Mouse (Mus musculus) R1 (cell line): ENCODE results near the gene Cbx3.
A peak's percentile ranks its signal among the peaks of the same experiment; 100 is the strongest.
"Not testable (repeated sequence)": the region's sequence is repeated elsewhere in the genome, so short reads cannot be mapped to it uniquely, and the experiment has no call there.

Experiments used
- DNase-seq: peaks from one replicate; pipeline ENCODE4 v3.0.0-alpha.2; 2018; ENCODE audit warnings: low read depth, low spot score

The Cbx3 gene

DNA sequence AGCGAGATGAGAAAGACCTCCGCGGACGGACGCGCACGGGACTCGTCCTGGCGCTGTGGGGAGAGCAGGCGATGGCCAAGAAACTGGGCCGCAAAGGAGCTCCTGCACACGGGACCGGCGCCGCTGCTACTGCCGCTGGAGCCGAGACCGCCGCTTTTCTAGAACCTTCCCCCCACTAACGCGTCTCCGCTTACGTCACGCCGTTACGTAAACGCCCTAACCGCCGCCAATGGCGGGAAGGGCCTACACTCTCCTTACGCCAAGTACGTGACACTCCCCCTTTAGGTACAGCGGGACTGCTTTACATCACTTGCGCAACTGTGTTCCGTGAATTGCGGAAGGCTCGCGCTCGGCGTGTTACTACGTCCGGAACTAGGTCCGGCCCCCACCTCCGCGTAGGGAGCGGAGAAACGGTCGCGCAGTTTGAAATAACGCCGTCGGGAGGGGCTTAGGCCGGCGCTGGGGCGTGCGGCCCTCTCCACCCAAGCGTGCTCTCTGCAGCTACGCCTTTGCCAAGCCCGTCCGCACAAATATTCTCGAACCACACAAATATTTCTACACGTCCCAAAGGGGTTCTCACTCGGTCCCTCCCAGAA, 347 bp upstream of the Cbx3 start, which contains the start of gene Hnrnpa2b1:
Gene Hnrnpa2b1, minus strand, starts transcription at position 180 of the 596 bp plus-strand sequence.
- peak; percentile 98 for DNase-seq

DNA sequence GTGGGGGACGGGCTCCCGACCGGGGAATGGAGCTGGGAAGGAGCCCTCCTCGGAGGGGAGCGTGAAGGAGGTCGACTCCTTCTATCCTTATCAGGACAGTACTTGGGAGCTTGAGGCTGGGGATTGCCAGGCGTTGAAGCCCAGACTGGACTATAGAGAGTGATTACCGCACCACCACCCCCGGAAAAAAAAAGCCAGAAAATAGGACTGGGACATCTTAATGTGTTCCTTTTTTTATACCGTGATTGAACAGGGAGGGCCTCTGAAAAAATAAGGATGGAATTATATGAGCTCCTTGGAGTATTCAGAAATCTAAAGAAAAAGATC, 982 bp downstream of the Cbx3 start:
- no peak for DNase-seq

DNA sequence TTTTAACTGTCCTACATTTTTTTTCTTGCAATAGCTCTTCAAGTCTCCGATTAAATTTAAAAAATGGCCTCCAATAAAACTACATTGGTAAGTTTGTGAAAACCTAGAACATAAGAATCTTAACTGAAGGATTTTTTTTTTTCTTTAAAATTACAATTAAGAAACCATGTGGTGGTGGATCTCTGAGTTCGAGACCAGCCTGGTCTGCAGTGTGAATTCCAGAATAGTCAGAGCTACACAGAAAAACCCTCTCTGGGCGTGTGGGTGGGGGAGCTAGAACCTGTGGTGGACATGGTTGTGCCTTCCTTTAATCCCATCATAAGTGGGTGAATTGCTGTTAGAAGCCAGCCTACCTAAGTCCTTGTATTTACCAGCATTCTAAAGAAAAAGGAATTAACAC, 1.6 kb downstream of the Cbx3 start:
- DNase-seq: no peak

DNA sequence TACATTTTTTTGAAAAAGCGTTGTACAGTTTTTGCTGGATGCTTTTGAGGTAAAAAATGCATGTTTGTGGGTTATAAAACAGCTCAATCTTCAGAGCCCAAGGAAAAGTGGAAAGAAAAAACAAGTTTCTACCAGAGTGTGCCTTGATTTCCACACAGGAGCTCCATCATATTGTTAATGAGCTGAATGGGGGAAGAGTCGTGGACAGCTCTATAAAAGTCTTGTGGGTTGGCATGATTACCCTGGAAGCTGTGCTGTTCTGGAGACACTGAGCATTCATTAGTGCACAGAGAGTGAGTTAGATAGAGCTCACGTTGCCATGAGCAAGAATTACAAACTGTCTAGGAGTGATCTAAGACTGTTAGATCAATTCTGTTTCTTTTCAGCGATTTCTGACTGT, 2.1 kb downstream of the Cbx3 start:
- no peak for DNase-seq

DNA sequence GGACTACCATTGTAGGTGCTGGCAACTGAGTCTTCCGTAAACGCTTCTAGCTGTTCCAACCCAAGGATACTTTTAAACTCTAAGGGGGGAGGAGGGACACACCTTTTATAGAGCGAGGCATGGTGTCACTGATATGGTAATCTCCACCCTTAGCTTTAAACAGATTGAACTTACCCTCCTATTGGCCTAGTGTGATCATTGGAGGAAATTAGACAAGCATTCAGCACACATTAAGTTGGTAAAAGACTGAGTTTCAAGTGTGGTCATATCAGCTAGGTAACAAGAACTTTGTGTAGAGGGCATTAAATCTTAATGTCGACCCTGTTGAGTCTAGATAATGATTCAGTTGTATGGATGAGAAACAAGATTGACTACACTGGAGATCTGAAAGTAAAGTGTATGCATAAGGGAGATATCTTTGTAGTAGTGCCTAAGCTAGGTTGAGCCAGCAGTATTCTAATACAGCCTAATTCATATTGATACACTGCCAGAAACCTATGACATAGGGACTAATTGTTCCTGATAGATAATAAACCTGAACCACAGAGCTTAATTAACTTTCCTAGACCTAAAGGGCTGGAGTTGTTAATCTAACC, 9.1 kb downstream of the Cbx3 start:
- no peak for DNase-seq

DNA sequence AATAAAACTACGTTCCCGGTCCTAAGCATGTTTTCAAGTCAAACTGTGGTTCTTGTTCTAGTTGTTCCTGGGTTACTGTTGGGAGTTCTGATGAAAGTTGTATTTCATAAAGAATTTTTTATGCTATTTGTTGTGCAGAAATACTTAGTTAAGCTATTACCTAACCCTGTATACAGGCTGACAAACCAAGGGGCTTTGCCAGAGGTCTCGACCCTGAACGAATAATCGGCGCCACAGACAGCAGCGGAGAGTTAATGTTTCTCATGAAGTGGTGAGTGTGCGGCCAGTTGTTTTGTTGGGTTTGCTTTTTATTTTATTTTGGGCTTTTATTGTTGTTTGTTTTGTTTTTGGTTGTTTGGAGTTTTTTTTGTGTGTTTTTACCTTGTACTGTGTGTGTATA, 11.4 kb downstream of the Cbx3 start:
- no peak for DNase-seq

DNA sequence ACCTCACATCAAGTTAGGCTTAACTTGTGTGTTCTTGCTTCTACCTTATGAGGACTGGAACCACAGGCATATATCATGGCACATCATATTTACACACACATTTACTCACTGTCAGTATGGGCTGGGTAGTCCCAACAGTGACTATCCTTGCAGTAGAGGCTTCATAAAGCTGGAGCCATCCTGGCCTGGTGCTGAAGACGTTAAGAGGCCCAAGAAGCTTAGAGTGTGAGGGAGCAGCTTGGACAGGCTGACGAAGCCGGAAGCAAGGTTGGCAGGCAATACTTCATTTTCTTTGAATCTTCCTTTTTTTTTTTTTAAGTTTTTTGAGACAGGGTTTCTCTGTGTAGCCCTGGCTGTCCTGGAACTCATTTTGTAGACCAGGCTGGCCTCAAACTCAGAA, 13.7 kb downstream of the Cbx3 start:
- no peak for DNase-seq

DNA sequence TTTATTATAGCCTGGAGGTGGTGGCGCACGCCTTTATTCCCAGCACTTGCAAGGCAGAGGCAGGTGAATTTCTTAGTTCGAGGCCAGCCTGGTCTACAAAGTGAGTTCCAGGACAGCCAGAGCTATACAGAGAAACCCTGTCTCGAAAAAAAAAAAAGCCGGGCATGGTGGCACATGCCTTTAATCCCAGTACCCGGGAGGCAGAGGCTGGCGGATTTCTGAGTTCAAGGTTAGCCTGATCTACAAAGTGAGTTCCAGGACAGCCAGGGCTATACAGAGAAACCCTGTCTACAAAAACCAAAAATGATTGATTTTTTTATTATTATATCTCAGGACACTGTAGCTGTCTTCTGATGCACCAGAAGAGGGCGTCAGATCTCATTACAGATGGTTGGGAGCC, 14.4 kb downstream of the Cbx3 start:
- not testable (repeated sequence) for DNase-seq

DNA sequence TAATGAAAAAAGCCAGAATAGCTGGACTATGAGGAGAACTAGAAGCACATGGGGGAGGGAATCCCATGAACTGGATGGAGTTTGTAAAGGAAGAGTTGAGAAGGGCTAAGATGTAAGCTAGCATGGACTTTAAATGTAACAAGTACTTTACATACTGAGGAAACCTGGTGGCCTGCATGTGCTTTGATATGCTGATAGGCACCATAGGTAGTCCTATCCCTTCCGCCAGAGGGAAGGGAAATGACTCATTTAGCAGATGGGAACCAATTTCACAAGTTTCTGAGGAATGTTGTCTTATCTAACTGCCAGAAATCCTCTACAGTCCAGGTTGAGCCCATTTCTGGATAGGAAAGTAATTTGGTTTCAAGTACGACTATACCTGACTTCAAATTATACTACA, 15.5 kb downstream of the Cbx3 start:
- peak; percentile 86 for DNase-seq

DNA sequence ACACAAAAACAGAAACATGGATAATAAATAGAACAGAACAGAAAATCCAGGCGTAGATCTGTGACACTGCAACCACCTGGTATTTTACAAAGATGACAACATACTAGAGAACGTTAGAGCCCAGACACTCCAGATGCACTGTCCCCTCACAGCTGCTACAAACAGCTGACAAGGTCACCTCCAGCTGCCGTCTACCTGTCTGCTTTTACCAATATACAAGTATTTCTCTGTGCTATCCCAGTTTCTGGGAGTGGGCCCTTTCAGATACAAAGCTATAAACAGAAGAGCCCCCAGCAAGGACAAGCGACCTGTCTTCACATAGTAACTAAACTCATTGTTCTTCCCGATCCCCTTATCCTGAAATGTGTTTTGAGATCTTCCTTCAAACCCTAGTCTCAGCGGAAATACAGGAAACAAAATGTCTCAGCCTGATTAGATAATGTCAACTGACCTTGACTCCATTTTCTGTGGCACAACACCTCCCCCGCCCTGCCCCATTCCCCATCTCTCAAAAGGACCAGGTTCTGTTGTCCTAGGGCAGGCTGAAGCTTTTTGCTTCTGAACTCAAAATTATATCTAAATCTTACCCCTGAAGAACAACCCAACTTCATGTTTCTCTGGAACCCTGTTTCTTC, 16.0 kb downstream of the Cbx3 start:
- peak; percentile 25 for DNase-seq

DNA sequence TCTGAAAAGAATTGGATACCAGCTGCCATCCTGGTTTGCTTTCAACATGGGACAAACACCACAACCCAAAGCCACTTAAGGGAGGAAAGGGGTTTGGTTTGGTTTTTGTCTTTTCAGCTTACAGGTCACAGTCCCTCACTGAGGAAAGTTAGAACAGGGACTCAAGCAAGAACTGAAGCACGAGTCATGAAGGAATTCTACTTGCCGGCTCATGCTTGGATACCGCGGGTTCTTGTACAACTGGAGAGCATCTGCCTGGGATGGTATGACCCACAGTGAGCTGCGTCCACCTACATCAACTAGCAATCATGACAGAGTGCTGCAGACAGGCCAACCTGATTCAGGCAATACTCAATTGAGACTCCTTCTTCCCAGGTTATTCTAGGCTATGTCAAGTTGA, 16.6 kb downstream of the Cbx3 start:
- DNase-seq: no peak

DNA sequence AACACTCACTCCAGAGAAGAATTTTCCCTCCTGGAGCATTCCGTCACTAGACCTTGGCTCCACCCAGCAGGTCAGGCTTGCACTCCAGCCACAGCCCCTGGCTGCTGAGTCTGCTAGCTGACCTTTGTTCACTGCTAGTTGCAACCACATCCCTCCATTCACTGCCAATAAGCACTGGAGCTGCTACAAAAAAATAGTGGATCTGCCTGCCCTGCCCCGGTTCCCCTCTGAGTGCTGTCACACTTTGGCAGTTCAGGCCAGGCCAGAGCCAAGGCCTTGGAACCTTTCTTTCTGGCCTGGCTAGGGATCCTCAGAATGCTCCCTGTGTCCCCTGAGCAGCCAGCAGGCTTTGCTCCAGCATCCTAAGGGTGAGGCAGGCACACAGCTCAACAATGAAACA, 19.6 kb downstream of the Cbx3 start:
- DNase-seq: no peak

DNA sequence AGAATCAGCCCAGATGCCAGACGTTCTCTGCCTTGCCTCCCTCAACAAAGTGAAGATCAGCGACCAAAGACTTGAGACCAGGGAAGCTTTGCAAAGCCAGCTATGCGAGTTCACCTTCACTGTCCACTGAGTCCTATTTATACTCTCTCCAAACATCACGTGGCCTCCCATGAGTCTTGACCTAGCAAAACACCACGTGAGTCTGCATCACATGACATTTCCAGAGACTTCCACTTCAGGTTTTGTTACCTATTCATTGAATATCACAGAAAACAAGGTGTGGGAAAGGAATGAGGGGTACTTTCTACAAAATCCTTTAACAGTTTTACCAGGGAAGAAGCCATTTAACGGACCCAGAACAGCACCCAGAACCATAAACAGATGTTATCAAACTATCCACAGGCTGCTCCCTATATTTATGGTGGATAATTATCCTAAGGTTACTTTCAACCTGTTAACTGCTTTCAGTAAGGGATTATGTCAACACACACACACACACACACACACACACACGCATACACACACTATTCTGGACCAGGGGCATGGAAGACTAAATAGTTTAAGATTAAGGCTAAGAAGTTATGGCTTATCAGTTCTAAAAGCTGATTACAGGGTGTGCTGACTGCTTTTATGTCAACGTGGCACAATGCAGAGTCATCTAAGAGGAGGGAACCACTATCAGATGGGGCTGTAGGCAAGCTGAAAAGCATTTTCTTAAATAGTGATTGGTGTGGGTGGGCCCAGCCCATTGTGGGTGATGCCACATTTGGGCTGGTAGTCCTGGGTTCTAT, 27.4 kb downstream of the Cbx3 start:
- no peak for DNase-seq

DNA sequence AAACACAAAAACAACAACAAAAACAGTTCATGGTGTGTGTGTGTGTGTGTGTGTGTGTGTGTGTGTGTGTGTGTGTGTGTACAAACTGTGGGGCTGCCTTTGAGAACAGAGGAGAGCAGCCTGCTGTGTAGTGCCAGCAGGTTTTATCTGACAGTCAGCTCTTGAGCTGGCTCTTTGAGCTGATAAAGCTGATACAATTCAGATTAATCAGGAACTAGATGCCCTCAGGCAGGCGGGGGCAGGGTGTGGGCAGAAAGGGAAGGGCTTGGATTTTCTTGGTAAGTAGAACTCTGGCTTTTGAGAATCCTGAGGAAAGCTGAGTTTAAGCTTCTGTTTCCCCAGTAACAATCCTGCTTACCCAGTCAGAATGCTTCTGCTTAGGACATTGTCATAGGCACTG, 35.5 kb downstream of the Cbx3 start:
- no peak for DNase-seq

DNA sequence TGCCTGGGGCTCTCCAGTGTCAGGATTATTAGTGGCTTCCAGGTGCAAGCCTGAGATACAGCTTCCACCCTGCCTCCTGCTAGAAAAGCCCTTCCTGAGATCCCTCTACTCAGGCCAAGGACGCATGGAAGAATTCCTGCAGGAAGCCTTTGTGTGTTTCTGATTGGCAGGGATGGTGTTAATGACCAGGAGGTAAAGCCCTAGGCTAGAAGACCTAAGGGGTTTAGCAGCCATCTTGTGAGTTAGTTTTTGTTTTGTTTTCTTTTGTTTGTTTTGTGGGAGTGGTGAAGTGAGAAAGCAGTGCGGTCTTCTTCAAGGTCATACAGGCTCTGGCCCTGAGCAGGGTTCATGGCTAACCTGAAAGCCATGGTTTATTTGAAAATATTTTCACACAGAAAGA, 37.4 kb downstream of the Cbx3 start:
- DNase-seq: peak; percentile 76

DNA sequence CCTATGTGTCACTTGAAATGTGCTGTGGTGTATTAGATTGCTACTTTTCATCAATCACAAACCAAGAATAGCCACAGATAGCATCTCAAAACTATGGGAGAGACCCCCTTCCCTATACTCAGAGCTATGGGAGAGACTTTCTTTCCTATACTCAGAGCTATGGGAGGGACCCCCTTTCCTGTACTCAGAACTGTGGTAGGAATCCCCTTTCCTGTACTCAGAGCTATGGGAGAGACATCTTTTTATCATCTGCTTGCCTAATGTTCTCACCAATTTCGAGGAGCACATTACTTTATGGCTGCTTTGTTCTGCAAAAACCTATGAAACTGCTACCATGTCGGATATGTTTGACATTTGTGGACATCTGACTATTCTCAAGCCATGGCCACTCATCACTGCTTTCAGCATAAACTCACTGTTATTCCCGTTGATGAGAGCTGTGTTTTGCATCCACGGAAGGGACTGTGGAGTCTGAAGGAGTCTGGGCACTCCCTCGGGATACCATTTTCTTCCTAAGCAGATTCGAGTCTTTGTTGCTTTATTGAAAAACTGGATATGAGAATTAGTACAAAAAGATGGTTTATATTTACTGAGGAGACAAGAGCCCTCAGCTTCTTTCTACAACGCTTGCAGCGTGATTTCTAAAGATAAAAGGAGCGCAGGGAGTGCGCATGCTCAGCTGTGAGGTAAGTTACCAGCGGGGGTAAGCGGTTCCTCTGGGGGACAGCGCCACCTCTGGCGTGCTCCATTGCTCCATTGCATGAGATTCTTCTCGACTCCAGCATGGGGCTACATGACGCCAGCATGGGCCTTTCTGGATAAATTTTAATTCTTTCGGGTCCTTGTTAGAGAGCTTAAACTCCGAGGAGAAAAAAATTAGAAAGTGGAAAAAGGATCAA, 38.8 kb downstream of the Cbx3 start:
- peak; percentile 90 for DNase-seq

DNA sequence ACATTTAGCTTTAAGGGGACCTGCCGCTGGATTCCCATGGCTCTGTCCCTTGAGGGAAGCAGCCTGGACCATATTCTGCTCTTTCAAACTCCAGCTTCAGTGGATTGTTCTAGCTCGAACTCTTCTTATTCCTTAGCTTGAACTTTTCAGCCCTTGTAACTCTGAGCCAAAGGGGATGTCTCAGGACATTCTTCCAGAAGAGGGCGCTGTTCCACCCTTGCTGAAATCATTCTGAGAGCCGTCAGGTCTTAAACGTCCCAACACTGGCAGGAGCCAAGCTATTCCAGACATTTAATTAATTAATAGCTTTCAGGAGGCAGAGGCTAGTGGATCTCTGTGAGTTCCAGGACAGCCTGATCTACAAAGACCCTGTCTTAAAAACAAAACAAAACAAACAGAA, 39.9 kb downstream of the Cbx3 start:
- peak; percentile 88 for DNase-seq

DNA sequence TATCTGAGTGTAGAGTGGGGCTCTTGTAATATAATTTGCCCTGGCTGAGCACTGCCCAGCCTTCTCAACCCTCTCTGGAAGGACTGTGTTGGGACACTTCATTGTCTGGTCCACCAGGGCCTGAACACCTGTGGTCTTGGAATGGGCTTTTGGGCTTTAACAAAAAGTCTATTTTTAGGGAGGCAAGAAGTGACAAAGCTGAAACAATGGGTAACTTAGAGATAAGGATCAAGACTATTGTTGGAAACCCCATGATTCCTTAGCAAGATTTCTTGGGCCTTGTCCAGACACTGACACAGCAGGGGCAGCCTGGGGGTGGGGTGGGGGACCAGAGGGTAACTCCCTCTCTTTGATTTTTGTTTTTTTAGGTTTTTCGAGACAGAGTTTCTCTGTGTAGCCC, 40.8 kb downstream of the Cbx3 start:
- DNase-seq: peak; percentile 75

DNA sequence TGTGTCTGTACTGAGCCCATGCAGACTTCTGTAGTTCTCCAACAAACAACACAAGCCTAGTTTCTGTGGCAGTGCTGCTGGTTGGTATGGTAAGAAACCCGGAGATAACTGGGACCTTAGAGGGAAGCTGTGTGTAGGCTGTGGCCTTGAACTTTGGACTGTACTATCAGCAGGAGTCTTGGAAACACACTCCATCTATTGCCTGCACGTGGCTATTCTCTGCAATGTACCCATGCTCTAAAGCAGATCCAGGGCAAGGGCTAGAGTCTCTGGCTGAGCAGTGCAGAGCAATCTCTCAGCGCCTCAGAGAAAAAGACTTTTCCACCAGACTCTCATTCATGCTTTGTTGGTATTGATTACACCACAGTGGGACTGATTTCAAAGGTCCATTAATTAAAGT, 43.6 kb downstream of the Cbx3 start:
- no peak for DNase-seq

DNA sequence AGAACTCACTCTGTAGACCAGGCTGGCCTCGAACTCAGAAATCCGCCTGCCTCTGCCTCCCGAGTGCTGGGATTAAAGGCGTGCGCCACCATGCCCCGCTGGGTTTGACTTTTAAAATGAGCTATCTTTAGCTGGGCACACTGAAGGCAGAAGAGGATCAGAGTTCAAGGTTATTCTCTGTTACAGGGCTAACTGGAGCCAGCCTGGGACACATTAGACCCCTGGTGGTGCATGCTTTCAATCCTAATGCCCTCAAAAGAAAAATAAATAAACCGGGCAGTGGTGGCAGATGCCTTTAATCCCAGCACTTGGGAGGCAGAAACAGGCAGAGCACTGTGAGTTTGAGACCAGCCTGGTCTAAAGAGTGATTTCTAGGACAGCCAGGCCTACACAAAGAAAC, 44.7 kb downstream of the Cbx3 start:
- peak; percentile 85 for DNase-seq

DNA sequence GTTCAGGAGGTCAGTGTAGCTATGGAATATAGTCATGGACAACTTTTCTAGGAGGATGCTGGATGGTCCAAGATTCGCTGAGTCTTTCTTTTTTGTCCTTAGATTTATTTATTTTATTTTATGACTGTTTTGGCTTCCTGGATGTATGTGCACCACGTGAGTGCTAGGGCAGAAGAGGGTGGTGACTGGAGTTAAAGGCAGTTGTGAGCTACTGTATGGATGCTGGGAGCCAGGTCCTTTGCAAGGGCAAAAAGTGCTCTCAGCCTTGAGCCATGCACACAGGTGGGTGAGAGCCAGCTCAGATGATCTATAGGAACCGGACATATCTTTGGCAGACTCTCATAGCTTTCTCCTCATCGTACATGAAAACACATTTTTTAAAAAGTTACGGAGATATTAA, 53.1 kb downstream of the Cbx3 start:
- no peak for DNase-seq
